Mouse (Mus musculus) left cerebral cortex, adult 18-20 months (tissue): ENCODE results near the gene Daam1. TPM values are rescaled to one million over a fixed set of nuclear protein-coding genes. Genes with fewer than 3 reads are reported as not detected.

Source experiments
- DNase-seq, 2 experiments: peaks; one replicate each; pipeline ENCODE4 v3.0.0; 2021 to 2022; ENCODE audit warnings: low spot score in 2 of 2, mixed read lengths in 1 of 2
- total RNA-seq, 2 experiments: library from RNA; stranded (reverse); gene quantifications; 2 replicates each; pipeline ENCODE4 v1.2.3; 2021

The Daam1 gene
- total RNA-seq, 2 experiments from 2014 or later, result 47.7 to 49.6 TPM

GRCm38 (mm10) chr12:71968592-71968991, 137.7 kb downstream of the Daam1 start:
- no peak for DNase-seq

- no peak for DNase-seq
Observed at GRCm38 (mm10) chr12:71969022-71969421, 138.1 kb downstream of the Daam1 start.

- no peak for DNase-seq
Observed at GRCm38 (mm10) chr12:71969439-71969838, 138.6 kb downstream of the Daam1 start.

GRCm38 (mm10) chr12:71969941-71970629, 139.2 kb downstream of the Daam1 start:
- DNase-seq, result no peak

- no peak for DNase-seq
Observed at GRCm38 (mm10) chr12:71970791-71971654, 140.1 kb downstream of the Daam1 start.

GRCm38 (mm10) chr12:71972126-71972525, 141.2 kb downstream of the Daam1 start:
- DNase-seq, result no peak

- DNase-seq, result no peak
Observed at GRCm38 (mm10) chr12:71972619-71973266, 141.9 kb downstream of the Daam1 start.

GRCm38 (mm10) chr12:71973577-71973976, 142.7 kb downstream of the Daam1 start:
- no peak for DNase-seq

- DNase-seq, result no peak
Observed at GRCm38 (mm10) chr12:71975626-71976025, 144.7 kb downstream of the Daam1 start.

- DNase-seq, result no peak
Observed at GRCm38 (mm10) chr12:71976361-71976960, 145.6 kb downstream of the Daam1 start.

GRCm38 (mm10) chr12:71977364-71977763, 146.5 kb downstream of the Daam1 start:
- DNase-seq, result no peak

GRCm38 (mm10) chr12:71978513-71979352, 147.9 kb downstream of the Daam1 start:
- DNase-seq, result no peak

- no peak for DNase-seq
Observed at GRCm38 (mm10) chr12:71980166-71980565, 149.3 kb downstream of the Daam1 start.

- peak in 1 of 2 experiments; percentile 34 for DNase-seq
Observed at GRCm38 (mm10) chr12:71980746-71981145, 149.9 kb downstream of the Daam1 start.

- DNase-seq, result no peak
Observed at GRCm38 (mm10) chr12:71981250-71981649, 150.4 kb downstream of the Daam1 start.

- DNase-seq, result no peak
Observed at GRCm38 (mm10) chr12:71981791-71982190, 150.9 kb downstream of the Daam1 start.

GRCm38 (mm10) chr12:71983102-71983715, 152.3 kb downstream of the Daam1 start:
- DNase-seq, result no peak

GRCm38 (mm10) chr12:71987161-71987560, 156.3 kb downstream of the Daam1 start:
- no peak for DNase-seq

- DNase-seq, result no peak
Observed at GRCm38 (mm10) chr12:71987885-71988284, 157.0 kb downstream of the Daam1 start.

GRCm38 (mm10) chr12:71989596-71989995, 158.7 kb downstream of the Daam1 start:
- no peak for DNase-seq
